Mouse (Mus musculus) v-Abl transformed pro-B cells (cell line): ENCODE measurements around the gene Chd6.
"Not testable (repeated sequence)": the region's sequence is repeated elsewhere in the genome, so short reads cannot be mapped to it uniquely, and the experiment has no call there.

Experiments
- in situ Hi-C, 2 experiments: fragments of 400-800 bp; cut with MboI; formaldehyde crosslinking; loops; one replicate each; pipeline ENCODE4 v1.15.1; 2025; ENCODE audit not compliant: unreplicated experiment in 2 of 2

Gene Chd6

GRCm38 (mm10) chr2:160992465-160992864 is 116.4 kb downstream of the Chd6 start:
- in situ Hi-C loops: no loop called here

DNA sequence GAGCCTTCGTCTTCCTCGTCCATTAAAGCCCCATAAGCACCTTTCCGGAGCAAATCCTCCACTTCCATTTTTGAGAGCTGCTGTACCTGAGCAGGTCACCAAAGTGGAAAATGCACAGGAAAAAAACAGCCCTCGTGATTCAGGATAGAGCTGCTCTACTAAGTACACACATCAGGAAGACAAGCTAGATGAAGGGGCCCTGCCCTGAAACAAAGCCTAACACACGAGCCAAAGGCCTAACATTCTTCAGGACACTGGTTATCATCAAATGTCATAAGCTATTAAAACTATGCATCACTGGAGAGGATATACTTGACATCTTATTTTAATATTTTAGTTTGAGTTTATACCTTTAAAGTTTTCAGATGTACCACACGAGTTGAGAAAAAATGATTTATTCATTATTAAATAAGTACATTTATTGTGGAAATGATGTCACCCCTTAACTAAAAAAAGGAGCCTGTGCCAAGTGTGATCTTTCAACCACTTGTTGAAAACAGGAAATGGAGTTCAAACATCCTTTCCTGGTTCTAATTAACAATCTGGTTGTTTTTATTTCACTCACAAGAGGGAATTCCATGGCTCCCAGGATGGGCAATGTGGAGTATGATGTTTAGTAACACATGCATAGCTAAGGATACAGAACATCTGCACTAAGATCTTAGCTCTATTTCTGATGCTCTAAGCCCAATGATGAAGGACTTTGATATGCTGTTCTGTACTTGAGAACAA is 118.4 kb downstream of the Chd6 start:
- in situ Hi-C loops: no loop called here

DNA sequence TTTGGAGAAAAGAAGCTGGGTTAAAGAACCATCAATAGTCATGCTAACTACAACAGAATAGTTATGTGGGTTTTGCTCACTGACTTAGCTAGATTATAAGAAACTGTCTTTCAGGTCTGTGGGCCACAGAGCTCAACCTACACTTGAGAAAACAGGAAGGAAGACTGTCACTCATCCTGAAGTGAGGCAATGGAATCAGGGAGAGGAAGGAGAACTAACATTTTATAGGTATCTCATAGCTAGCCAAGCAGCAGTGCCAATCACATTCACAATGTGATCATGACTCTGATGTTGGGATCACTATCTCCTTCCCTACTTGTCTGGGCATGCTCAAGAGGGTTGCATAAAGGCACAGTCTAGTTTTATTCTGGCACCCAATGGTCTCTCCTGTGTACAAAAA is 121.4 kb downstream of the Chd6 start:
- in situ Hi-C loops: no loop called here

DNA sequence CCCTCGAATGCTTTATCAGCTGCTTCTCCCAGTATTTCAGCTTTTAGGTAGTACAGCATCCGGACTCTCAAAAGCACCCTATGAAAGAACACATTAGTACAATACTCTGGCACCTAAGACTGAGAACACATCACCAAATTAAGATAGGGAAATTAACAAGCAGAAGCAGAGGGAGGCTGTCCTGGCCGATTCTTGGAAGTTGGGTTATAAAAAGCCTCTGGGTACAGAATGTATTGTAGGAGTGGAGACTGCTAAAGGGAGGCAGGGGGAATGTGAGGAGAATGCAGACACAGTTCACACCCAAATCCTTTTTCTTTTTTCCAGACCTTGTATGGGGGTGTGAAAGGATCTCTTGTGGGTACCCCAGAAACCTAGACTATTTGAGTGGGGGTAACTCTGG is 126.2 kb downstream of the Chd6 start:
- in situ Hi-C loops: no loop called here

DNA sequence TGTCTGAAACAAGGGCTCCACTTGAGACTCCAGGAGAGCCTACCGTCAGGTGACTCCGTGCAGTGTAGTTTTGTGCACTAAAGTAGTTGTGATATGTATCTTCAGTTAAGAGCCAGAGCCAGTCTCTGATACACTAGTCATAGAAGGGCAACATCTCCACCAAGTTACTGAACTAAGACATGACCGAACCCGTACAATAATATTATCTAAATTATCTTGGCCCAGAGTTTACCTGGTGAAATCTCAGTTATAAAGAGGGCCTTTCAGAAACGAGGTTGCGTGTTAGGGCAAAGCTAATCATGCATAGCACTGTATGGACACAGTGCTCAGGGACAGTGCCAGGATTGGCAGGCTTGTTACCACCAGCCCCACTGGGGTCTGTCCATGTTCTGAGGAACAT is 127.1 kb downstream of the Chd6 start:
- in situ Hi-C loops: no loop called here

DNA sequence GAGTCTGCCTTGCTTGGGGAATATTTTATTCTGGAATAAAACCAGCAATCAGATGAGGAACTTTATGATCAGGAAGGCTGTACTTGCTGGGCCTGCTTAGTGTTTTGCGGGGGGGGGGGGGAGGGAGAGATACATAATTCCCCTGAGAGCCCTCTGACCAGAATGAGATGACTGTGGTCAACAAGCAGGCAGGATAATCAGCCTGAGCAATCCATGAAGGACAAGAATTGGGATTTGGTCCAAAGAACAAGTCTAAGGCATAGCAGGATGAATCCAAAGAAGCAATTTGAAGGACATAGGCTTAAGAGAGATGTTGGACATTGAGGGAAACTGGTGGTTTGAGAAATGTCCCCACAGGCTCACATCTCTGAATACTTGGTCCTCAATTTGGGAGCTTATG is 130.2 kb downstream of the Chd6 start:
- in situ Hi-C loops: no loop called here

- in situ Hi-C loops: no loop called here
These were observed 131.6 kb downstream of the Chd6 start for GRCm38 (mm10) chr2:160977248-160977647.

DNA sequence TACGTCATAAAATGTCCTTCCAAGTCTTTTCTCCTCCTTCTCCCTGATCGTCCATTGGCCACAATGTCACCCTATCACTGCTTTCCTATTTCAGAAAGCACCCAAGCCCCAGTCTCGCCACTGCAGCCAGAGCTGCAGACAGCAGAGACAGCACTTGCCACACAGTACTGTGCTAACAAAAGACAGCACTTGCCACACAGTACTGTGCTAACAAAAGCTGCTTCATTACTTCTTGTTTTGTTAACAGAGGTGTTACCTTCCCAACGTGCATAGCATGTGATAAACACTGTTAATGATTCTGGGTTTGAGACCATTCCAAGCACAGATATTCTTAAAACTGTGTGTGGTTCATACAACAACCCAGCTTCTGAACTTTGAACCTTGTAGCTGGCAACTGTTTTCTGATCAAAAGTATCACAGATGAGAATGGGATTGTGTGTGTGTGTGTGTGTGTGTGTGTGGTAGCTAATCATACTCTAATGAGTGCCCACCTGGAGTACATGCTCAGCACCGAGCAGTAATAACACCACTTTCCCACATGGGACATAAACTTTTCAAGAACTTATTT is 135.1 kb downstream of the Chd6 start:
- in situ Hi-C loops: no loop called here

DNA sequence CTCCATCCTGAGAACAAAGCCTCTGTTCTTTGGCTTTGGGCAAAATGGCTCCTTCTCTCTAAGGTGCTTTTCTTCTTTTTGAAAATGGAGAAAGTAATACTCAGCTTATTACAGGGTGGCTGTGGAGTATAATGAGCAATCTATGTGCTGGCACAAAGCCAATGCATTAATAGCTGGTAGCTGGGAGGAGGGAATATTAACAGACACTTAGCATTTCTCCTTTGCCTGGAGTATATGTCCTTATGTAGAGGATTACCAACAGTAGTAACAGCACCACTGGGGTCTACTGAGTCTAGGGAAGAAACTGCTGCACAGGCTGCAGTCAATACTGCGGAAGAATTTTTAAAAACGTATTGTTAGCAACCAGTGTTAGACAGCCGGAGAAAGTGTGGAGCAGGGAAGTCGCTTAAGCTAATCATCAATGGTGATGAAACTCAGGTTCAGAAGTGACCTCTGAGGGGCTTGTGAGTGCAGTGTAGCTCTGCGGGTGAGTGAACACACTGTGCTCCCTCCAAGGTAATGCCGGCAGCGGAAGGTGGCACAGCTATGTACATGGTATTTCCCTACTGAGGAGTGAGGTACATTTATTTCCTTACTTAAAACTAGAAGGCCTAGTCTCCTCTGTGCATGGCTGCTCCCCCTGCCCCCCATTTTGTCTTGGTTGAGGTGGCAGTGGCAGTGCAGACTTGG is 136.6 kb downstream of the Chd6 start:
- in situ Hi-C loops: no loop called here

GRCm38 (mm10) chr2:160962149-160962548 is 146.7 kb downstream of the Chd6 start:
- in situ Hi-C loops: no loop called here

DNA sequence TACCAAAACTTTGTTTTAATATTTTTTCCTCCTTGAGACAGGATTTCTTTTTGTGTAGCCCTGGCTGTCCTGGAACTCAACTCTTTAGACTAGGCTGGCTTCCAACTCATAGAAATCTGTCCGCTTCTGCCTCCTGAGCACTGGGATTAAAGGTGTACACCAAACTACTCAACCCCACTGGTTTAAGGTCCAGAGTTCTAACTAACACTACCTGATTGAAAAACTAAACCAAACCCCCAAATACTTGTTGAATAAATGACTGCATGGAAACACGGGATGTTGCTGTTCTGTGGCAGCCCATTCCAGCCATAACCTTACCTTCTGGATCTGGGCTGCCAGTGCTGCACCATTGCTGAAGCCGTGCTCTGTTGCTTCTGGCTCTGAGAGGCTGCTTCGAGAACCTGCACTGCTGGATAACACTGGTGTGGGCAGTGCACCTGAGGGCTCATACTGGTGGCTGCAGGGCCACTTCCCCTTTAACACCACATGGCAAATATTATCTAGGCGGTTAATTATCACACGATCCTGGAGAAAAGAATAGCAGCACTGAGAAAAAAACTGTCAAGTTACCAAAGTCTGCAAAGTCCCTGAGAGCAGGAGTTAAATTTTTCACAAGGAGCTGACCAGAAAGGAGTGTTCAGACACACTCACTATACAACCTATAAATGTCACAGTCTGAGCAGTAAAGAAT is 147.8 kb downstream of the Chd6 start:
- in situ Hi-C loops: no loop called here

DNA sequence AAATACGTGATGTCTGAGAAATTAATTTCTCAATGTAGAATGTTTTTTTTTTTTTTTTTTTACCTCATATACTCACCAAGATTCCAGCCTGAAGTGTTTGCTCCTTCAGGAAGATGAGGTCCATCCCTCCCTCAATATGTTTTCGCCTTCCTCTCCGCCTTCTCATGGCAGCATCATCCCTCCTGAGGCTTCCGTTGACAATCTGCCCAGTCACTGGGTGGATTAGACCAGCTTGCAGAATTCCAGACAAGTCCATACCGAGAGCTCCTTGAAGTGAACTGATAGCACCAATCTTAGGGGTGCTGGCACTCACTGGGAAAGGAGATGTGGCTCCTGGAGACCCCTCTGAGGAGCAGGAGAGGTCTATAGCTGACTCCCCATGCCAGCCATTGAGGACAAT is 149.0 kb downstream of the Chd6 start:
- in situ Hi-C loops: no loop called here

- in situ Hi-C loops: no loop called here
These were observed 150.1 kb downstream of the Chd6 start for GRCm38 (mm10) chr2:160958737-160959136.

DNA sequence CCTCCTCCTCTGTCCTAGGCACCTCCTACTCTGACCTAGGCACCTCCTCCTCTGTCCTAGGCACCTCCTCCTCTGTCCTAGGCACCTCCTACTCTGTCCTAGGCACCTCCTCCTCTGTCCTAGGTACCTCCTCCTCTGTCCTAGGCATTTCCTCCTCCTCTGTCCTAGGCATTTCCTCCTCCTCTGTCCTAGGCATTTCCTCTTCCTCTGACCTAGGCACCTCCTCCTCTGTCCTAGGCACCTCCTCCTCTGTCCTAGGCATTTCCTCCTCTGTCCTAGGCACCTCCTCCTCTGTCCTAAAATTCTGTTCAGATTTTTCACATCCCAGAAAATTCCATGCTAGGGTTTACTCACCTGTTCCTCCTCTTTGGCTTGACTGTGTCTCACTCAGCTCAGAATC is 151.1 kb downstream of the Chd6 start:
- in situ Hi-C loops: not testable (repeated sequence)

DNA sequence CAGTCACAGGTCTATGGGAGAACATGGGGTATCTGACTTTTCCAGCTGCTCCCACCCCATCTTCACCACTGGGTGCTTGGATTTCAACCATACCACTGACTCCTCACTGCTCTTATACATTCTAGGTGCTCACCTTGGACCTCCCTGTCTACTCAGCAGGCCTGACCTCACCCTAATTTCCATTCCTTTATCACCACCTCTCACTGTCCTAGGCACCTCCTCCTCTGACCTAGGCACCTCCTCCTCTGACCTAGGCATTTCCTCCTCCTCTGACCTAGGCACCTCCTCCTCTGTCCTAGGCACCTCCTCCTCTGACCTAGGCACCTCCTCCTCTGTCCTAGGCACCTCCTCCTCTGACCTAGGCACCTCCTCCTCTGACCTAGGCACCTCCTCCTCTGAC is 151.6 kb downstream of the Chd6 start:
- in situ Hi-C loops: not testable (repeated sequence)

DNA sequence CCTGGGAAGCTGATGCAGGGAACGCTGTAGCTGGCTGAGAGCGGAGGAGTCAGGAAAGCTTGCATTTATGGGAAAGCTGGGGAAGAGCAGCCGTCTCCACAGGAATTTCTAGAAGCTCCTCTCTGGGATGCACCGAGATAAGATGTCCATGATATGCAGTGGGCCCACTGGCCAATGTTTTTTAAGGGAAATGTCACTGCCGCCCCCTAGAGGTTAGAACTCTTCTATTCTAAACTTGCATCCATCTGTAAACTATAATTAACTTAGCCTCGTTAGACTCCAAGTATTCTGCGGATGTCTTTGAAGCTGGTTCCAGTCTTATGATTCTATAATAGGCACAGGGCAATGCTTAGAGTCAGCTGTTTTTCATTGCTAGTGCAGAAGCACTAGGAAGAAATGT is 153.5 kb downstream of the Chd6 start:
- in situ Hi-C loops: no loop called here

GRCm38 (mm10) chr2:160954541-160954940 is 154.3 kb downstream of the Chd6 start:
- in situ Hi-C loops: no loop called here

- in situ Hi-C loops: no loop called here
These were observed 155.6 kb downstream of the Chd6 start for GRCm38 (mm10) chr2:160953131-160953873.

- in situ Hi-C loops: no loop called here
These were observed 157.3 kb downstream of the Chd6 start for GRCm38 (mm10) chr2:160951595-160951994.

DNA sequence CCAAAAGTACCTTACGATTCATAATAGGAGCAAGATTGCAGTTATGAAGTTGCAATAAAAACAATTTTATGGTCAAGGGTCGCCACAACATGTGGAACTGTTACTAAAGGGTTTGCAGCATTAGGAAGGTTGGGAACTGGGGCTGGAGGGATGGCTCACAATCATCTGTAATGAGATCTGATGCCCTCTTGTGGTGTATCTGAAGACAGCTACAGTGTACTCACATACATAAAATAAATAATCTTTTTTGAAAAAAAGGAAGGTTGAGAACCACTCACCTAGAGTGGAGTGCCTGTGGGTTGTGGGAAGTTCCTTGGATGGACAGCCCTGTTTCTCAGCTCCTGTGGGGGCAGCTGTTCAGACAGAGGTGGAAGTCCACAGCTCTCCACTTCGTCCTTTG is 166.4 kb downstream of the Chd6 start:
- in situ Hi-C loops: no loop called here
